Mouse (Mus musculus) heart, adult 9 months (tissue): ENCODE results near the gene Prkn.

Source experiments
- DNase-seq, 2 experiments: peaks; one replicate each; pipeline ENCODE4 v3.0.0; 2022; ENCODE audit warnings: low spot score in 2 of 2

Prkn gene

GRCm38 (mm10) chr17:12039922-12040321 lies 1199.7 kb downstream of the Prkn start:
- no peak for DNase-seq

- DNase-seq = no peak
These were observed 1200.4 kb downstream of the Prkn start for GRCm38 (mm10) chr17:12040546-12040945.

GRCm38 (mm10) chr17:12041091-12041655 lies 1201.0 kb downstream of the Prkn start:
- no peak for DNase-seq

GRCm38 (mm10) chr17:12042561-12043256 lies 1202.5 kb downstream of the Prkn start:
- DNase-seq = no peak

- DNase-seq = no peak
These were observed 1204.0 kb downstream of the Prkn start for GRCm38 (mm10) chr17:12044222-12044621.

- peak in 1 of 2 experiments; percentile 42 for DNase-seq
These were observed 1205.7 kb downstream of the Prkn start for GRCm38 (mm10) chr17:12045861-12046273.

GRCm38 (mm10) chr17:12047032-12047431 lies 1206.8 kb downstream of the Prkn start:
- DNase-seq = no peak

GRCm38 (mm10) chr17:12047523-12047922 lies 1207.3 kb downstream of the Prkn start:
- DNase-seq = no peak

GRCm38 (mm10) chr17:12048695-12049490 lies 1208.7 kb downstream of the Prkn start:
- no peak for DNase-seq

- no peak for DNase-seq
These were observed 1210.1 kb downstream of the Prkn start for GRCm38 (mm10) chr17:12050261-12050660.

GRCm38 (mm10) chr17:12051031-12051430 lies 1210.8 kb downstream of the Prkn start:
- peak in 1 of 2 experiments; percentile 17 for DNase-seq

GRCm38 (mm10) chr17:12052651-12053050 lies 1212.5 kb downstream of the Prkn start:
- DNase-seq = no peak

GRCm38 (mm10) chr17:12059041-12059440 lies 1218.9 kb downstream of the Prkn start:
- DNase-seq = no peak

GRCm38 (mm10) chr17:12061381-12061780 lies 1221.2 kb downstream of the Prkn start:
- no peak for DNase-seq

GRCm38 (mm10) chr17:12062861-12063260 lies 1222.7 kb downstream of the Prkn start:
- DNase-seq = no peak

- no peak for DNase-seq
These were observed 1223.3 kb downstream of the Prkn start for GRCm38 (mm10) chr17:12063533-12063932.

- no peak for DNase-seq
These were observed 1225.9 kb downstream of the Prkn start for GRCm38 (mm10) chr17:12066054-12066453.

GRCm38 (mm10) chr17:12076816-12077215 lies 1236.6 kb downstream of the Prkn start:
- no peak for DNase-seq

- no peak for DNase-seq
These were observed 1240.7 kb downstream of the Prkn start for GRCm38 (mm10) chr17:12080656-12081495.

- DNase-seq = no peak
These were observed 1242.0 kb downstream of the Prkn start for GRCm38 (mm10) chr17:12082201-12082600.

- DNase-seq = no peak
These were observed 1250.2 kb downstream of the Prkn start for GRCm38 (mm10) chr17:12090261-12090927.
